Mouse (Mus musculus) cerebellum, adult 2 months (tissue): ENCODE measurements around the gene Ryr2. TPM values are rescaled to one million over a fixed set of nuclear protein-coding genes. Genes with fewer than 3 reads are reported as not detected.

Experiments
- DNase-seq, 2 experiments: peaks; one replicate each; pipeline ENCODE4 v3.0.0; 2021
- H3K27ac ChIP-seq: fragments of 200-500 bp; 2 replicates; pipeline ENCODE4 v1.5.1; 2012; ENCODE audit warnings: low read length, control low read depth, inconsistent platforms; ENCODE audit not compliant: insufficient read depth
- H3K27me3 ChIP-seq: fragments of 200-500 bp; 2 replicates; pipeline ENCODE4 v1.6.1; 2012; ENCODE audit warnings: inconsistent platforms, mild to moderate bottlenecking, low read length, moderate library complexity; ENCODE audit not compliant: control insufficient read depth, insufficient read depth
- H3K4me1 ChIP-seq: fragments of 200-500 bp; 2 replicates; pipeline ENCODE4 v1.6.1; 2011; ENCODE audit warnings: low read length; ENCODE audit not compliant: control insufficient read depth, insufficient read depth
- H3K4me3 ChIP-seq: fragments of 200-500 bp; replicated peaks from 2 replicates; pipeline ENCODE3; 2011; ENCODE audit warnings: mild to moderate bottlenecking, low read depth, low read length, control low read depth; ENCODE audit not compliant: insufficient read depth
- CTCF ChIP-seq: fragments of 200-500 bp; IDR thresholded peaks from 2 replicates; pipeline ENCODE4 v1.5.1; 2011; ENCODE audit warnings: low read depth, mild to moderate bottlenecking, control low read depth, low read length, moderate library complexity, borderline replicate concordance; ENCODE audit not compliant: insufficient read depth
- POLR2A ChIP-seq: fragments of 200-500 bp; IDR thresholded peaks from 2 replicates; pipeline ENCODE4 v1.6.1; 2011; ENCODE audit warnings: low read length, control low read depth, borderline replicate concordance; ENCODE audit not compliant: insufficient read depth
- WGBS: fragments of 180-500 bp; shearing (Covaris S2); methylation state at CpG from one replicate; pipeline ENCODE4 v1.1.7; 2018; 5-methylcytosine and 5-hydroxymethylcytosine counted together
- polyA plus RNA-seq: library from polyadenylated mRNA; depleted of rRNA; stranded (reverse); fragments of >200 nt; gene quantifications from 2 replicates; pipeline ENCODE4 v1.2.3, GENCODE M21; 2012

Ryr2 gene
- polyA plus RNA-seq, 1 experiment, result 59.8 TPM

DNA sequence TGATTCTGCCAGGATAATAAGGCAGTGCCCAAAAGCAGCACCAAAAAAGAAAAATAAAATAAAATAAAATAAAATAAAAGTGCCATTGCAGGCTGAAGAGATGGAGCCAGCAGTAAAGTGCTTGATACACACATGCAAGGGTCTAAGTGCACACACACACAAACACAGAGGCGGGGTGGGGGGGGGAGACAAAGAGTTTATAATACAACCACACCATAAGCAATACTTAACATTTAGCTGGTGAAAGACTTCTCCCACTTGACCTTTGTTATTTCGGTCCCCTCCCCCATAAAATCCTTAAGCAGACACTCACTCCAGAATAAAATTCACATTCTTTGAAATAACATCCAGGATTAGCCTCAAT is 22.7 kb downstream of the Ryr2 start:
- no peak overlapping the region for H3K27ac ChIP-seq
- H3K4me3 ChIP-seq, result no peak overlapping the region
- 86% methylated on average over 2 of the region's 2 CpGs for WGBS
- H3K27me3 ChIP-seq, result no peaks in the 10 kb centered on the region
- TF ChIP-seq CTCF (no peak), POLR2A (no peak)
- H3K4me1 ChIP-seq, result peaks cover 20% of the 10 kb centered on the region
- no peak for DNase-seq

DNA sequence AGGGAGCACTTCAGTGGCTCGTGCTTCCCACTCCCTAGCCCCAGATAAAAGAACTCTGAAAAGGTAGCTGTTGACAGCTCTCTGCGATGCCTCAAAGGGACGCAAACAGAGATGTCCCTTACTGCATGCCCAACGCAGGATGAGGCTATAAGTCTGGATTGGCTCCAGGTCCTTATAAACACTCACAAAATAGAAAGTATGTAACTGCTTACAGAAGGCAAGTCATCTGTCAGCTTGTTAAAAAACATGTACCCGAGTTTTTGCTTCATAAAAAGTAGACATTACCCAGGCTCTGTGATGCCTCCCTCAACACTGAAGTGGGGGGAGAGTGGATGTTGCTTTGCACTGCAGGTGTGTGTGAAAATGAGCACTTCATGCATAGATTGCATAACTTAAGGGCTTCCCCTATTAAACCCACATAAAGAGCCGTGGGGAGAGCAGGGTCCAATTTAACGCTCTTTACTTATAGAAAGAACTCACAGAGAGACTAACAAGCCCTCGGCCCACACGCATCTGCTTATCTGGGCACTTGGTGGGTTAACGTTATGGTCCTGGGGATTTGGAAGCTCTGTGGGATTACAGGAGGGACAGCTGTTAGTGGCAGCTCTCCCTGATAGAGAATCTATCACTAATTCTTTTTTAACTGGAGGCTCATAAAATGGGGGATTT is 23.2 kb downstream of the Ryr2 start:
- Histone ChIP-seq H3K4me1 (peaks cover 20% of the 10 kb centered on the region), H3K4me3 (no peak overlapping the region), H3K27ac (no peak overlapping the region), H3K27me3 (no peaks in the 10 kb centered on the region)
- TF ChIP-seq POLR2A (no peak), CTCF (no peak)
- 30% methylated on average over 10 of the region's 10 CpGs for WGBS
- no peak for DNase-seq

DNA sequence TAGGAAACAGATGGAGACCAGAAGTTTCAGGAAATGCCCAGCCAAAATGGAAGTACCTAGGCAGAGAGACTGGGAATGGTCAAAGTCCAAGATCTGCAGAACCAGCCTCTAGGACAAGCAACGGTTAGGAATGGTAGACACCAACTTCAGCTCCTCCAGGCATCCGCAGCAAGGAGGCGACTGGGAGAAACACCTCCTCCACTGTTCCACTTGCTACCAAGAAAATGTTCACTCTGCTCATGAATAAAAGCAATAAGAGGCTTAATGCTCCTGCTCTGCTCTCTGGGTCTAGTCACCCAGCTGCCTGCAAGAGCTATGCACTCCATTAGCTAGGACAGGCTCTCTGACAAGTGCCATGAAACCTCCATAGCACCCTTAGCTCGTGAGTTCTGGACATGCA is 26.2 kb downstream of the Ryr2 start:
- DNase-seq, result peak in 1 of 2 experiments; percentile 43
- H3K27ac ChIP-seq, result peak overlapping the region; percentile 50; the same call in 1 of the 2 replicates
- no peak overlapping the region for H3K4me3 ChIP-seq
- TF ChIP-seq POLR2A (no peak), CTCF (no peak)
- WGBS, result 56% methylated on average over 4 of the region's 4 CpGs
- peaks cover 20% of the 10 kb centered on the region for H3K4me1 ChIP-seq
- H3K27me3 ChIP-seq, result no peaks in the 10 kb centered on the region

DNA sequence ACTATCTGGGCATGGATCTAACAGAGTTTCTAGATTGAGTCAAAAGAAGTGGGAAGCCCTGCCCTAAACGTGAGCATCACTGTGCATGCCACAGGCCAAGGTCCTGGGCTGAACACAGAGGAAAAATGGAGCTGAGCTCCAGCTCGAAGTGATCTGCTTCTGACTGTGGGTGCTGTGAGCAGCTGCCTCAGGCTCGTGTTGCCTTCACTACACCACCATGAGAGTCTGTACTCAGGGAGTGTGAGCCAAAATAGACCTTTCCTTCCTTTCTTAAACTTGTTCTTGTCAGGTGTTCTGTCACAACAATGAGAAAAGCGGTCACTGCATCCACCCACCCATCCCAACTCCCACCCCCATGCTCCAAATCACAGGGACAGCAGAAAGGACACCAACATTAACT is 27.2 kb downstream of the Ryr2 start:
- no peak overlapping the region for H3K27ac ChIP-seq

GRCm38 (mm10) chr13:12074897-12075296 is 31.8 kb downstream of the Ryr2 start:
- no peak for DNase-seq
- TF ChIP-seq POLR2A (no peak), CTCF (no peak)
- peaks cover 30% of the 10 kb centered on the region for H3K4me1 ChIP-seq
- no peaks in the 10 kb centered on the region for H3K27me3 ChIP-seq
- no peak overlapping the region for H3K27ac ChIP-seq
- no peak overlapping the region for H3K4me3 ChIP-seq
- 65% methylated on average over 6 of the region's 6 CpGs for WGBS

More for the DNA sequence above, 27.2 kb downstream of the Ryr2 start:
- Histone ChIP-seq H3K4me1 (peaks cover 24% of the 10 kb centered on the region), H3K27me3 (no peaks in the 10 kb centered on the region), H3K4me3 (no peak overlapping the region)
- TF ChIP-seq POLR2A, result no peak
- no peak for TF ChIP-seq CTCF
- WGBS, result 60% methylated on average over 4 of the region's 4 CpGs
- no peak for DNase-seq

DNA sequence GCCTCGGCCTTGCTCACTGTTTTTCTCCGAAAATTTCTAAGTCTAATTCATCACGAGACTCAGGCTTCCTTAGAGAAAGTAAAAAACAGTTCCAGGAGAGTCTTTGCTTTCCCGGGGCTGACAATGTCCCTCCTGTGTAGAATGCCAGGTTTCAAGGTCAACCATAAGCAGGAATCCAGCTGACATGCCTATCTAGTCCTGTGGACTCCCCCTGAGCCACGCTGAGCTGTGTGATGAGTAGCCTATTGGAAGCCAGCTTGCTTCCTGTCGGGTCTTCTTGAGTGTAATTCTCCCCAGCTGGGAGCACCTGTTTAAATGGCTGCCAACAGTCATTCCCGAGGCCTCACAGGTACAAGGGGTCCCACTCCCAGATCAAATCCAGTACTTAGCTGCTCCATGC is 34.2 kb downstream of the Ryr2 start:
- Histone ChIP-seq H3K4me3 (no peak overlapping the region), H3K4me1 (peaks cover 30% of the 10 kb centered on the region), H3K27me3 (no peaks in the 10 kb centered on the region), H3K27ac (peak overlapping the region; percentile 50)
- TF ChIP-seq CTCF (no peak), POLR2A (no peak)
- 41% methylated on average over 7 of the region's 7 CpGs for WGBS
- no peak for DNase-seq

DNA sequence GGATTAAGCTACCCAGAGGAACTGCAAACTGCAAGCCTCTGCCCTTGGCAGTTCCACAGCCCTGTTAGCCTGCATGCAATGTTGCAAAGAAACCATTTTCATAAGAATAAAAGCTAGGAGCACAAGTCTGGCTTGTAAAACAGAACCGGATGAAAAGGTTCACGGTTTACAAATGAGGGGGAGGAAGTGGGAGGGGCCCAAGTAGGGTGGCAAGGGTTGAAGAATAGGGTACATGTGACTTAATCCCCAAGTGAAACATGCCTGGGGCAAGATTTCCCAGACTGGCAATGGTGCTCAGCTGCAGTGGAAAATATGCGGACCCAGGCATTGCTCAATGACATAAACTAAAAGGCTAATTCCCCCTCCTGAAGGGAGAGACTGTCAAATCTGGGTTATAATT is 34.6 kb downstream of the Ryr2 start:
- H3K4me1 ChIP-seq, result peaks cover 34% of the 10 kb centered on the region
- WGBS, result 45% methylated on average over 3 of the region's 3 CpGs
- H3K27ac ChIP-seq, result no peak overlapping the region
- no peaks in the 10 kb centered on the region for H3K27me3 ChIP-seq
- no peak overlapping the region for H3K4me3 ChIP-seq
- TF ChIP-seq CTCF (no peak), POLR2A (no peak)
- DNase-seq, result no peak
